Mouse (Mus musculus): ENCODE measurements around the gene Gstp1. TPM values are rescaled to one million over a fixed set of nuclear protein-coding genes. Genes with fewer than 3 reads are reported as not detected.
"Not testable (repeated sequence)": the region's sequence is repeated elsewhere in the genome, so short reads cannot be mapped to it uniquely, and the experiment has no call there.

Gene Gstp1
- total RNA-seq, 2 experiments from 2014 or later: 354 to 397 TPM

- no peak for DNase-seq
Measured at GRCm38 (mm10) chr19:4060899-4061465, 23.2 kb upstream of the Gstp1 start.

DNA sequence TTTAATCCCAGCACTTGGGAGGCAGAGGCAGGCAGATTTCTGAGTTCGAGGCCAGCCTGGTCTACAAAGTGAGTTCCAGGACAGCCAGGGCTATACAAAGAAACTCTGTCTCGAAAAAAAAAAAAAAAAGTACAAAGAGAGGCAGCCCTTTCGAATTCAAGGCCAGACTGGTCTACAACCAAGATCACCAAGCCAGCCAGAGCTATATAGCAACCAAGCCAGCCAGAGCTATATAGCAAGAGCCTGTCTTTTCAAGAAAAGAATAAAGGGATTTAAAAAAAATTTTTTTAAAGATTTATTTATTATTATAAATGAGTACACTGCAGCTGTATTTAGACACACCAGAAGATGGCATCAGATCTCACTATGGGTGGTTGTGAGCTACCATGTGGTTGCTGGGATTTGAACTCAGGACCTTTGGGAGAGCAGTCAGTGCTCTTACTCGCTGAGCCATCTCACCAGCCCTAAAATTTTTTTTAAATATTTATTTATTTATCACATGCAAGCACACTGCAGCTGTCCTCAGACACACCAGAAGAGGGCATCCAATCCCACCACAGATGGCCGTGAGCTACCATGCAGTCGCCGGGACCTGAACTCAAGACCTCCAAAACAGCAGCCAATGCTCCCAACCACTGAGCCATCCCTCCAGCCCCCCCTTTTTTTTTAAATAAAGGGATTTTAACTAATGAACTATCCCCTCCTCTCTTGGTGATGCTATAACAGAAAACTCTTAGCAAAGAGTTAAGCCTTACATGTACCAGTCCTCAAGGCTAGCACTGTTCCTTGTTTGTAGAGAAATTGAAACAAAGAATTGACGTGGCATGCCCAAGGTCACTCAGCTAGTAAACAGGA lies 22.5 kb upstream of the Gstp1 start:
- DNase-seq: not testable (repeated sequence)

- DNase-seq: no peak
Measured at GRCm38 (mm10) chr19:4059069-4059740, 21.4 kb upstream of the Gstp1 start, which contains the start of gene Gstp3. Gene Gstp3 (minus strand): TSS chr19:4059569.

DNA sequence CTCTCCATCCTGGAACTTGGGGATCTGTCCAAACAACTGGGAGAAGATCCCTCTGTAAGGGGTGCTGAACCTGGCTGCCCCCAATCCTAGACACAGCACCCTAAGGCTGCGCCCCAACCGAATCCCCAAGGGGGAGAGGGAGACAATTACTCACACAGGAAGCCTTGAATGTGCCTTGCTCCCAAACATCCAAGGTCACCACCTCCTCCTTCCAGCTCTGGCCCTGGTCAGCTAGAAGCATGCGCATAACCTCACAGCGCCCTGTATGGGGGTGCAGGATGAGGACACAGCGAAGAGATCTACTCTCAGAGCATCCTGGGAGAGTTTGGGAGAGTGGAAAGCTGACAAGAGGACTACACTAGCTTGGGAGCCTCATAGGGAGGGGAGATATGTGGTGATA lies 20.8 kb upstream of the Gstp1 start:
- peak; percentile 54 to 67 for DNase-seq

GRCm38 (mm10) chr19:4057962-4058361 lies 20.2 kb upstream of the Gstp1 start:
- no peak for DNase-seq

DNA sequence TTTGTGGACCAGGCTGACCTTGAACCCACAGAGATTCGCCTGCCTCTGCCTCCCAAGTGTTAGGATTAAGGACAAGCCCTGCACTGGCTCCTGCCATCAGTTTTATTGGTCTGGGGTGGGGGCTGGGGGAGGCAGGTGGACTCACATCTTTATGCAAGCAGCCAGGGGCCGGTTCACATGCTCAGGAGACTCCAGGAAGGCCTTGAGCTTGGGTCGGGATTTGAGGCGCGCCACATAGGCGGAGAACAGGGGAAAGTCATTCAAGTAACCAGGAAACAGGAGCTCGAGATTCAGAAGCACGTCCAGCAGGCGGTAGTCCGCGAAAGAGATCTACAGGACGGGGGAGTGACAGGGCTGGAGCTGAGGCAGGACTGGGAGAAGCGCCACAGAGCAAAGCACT lies 19.6 kb upstream of the Gstp1 start:
- DNase-seq: no peak

GRCm38 (mm10) chr19:4056727-4057126 lies 18.9 kb upstream of the Gstp1 start:
- DNase-seq: no peak

GRCm38 (mm10) chr19:4055947-4056693 lies 18.3 kb upstream of the Gstp1 start:
- no peak for DNase-seq

- DNase-seq: no peak
Measured at GRCm38 (mm10) chr19:4055216-4055946, 17.6 kb upstream of the Gstp1 start.

DNA sequence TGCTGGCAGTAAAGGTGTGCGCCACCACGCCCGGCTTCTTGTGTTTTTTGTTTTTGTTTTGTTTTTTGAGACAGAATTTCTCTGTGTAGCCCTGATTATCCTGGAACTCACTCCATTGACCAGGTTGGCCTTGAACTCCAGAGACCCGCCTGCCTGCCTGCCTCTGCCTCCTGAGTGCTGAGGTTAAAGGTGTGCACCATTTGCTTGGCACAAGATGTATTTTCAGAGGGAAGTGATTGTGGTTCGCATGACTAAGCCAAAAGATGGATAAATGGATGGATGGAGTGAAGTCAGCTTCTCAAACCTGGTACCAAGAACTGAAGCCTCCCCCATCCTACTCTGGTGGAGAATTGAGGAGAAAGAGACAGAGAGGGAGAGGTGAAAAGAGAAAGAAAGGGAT lies 16.8 kb upstream of the Gstp1 start:
- DNase-seq: no peak

- DNase-seq: no peak
Measured at GRCm38 (mm10) chr19:4052516-4053030, 14.8 kb upstream of the Gstp1 start.

GRCm38 (mm10) chr19:4051741-4052515 lies 14.1 kb upstream of the Gstp1 start:
- DNase-seq: peak; percentile 71 to 77

DNA sequence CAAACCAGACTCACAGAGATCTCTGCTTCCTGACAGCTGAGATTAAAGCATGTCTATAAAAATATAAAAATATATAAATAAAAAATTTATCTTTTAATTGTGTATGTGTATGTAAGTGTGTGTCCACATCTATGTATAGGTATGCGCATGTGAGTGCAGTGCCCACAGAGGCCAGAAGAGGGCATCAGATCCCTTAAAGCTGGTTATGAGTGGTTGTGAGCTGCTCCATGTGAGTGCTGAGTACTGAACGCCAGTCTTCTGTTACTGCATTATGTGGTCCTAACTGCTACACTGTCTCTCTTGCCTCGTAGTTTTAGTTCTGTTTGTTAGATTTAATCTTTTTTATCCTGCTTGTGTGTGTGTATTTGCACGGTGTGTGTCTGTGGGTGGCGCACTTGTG lies 13.2 kb upstream of the Gstp1 start:
- no peak for DNase-seq

DNA sequence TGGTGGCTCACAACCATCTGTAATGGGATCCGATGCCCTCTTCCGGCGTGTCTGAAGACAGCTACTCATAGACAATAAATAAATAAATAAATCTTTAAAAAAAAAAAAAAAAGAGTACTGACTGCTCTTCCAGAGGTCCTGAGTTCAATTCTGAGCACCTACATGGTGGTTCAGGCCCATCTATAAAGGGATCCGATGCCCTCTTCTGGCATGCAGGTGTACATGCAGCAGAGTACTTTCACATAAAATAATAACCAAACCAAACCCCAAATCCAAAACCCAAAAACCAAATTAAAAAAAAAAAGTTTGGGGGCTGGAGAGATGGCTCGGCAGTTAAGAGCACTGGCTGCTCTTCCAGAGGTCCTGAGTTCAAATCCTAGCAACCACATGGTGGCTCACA lies 11.3 kb upstream of the Gstp1 start:
- DNase-seq: not testable (repeated sequence)

DNA sequence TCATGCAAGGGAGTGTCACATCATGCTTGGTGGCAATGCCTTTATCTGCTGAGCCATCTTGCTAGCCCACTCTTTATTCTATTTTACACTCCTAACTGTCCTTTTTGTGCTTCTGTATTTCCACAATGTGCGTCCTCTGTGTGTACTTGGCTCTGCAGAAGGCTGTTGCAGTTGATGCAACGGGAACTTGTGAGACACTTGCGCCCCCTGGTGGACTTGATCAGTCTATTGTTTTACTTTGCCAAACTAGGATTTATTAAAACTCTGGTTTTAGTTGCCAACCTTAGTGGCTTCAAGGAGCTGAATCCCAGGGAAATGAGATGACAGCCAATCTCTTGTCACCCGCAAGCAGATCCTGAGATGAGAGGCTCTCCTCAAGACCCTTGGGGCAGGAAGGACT lies 10.1 kb upstream of the Gstp1 start:
- peak; percentile 89 to 90 for DNase-seq

DNA sequence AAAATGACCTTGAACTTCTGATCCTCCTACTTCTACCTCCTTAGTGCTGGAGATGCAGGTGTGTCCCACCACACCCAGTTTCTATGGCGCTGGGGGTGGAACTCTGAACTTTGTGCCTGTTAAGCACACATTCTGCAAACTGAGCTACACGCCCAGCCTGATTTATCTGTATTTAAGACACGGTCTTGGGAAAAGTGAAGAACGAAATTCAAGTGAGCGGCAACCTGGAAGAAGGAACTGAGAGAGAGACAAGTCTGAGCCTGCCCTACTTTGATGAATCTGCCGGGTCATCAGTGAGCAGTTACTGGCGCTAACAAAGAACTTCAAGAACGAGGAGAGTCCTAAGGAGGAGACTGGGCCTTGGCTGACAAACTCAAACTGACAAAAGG lies 9.1 kb upstream of the Gstp1 start:
- no peak for DNase-seq

- DNase-seq: peak; percentile 80 to 86
Measured at GRCm38 (mm10) chr19:4045966-4046865, 8.4 kb upstream of the Gstp1 start, which contains the start of gene Gstp2. Gene Gstp2 (minus strand): TSS chr19:4046023.

DNA sequence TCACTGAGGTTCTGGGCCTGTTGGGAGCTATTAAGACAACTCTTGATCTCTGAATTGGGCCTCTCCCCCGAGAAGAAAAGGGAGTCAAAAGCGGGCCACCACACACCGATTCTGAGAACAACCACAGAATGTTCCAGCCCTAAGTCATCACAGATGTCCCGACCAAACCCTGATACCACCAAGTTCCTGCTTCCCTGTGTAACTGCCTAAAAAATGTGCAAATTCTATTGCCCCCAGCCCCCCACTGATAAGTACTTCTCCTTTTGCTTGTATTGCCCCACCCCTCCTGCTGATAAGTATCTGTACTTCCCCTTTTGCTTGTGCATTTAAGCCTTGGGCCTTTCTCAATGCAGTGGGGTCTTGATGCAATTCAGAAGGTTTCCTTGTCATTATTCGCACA lies 6.3 kb upstream of the Gstp1 start:
- not testable (repeated sequence) for DNase-seq

DNA sequence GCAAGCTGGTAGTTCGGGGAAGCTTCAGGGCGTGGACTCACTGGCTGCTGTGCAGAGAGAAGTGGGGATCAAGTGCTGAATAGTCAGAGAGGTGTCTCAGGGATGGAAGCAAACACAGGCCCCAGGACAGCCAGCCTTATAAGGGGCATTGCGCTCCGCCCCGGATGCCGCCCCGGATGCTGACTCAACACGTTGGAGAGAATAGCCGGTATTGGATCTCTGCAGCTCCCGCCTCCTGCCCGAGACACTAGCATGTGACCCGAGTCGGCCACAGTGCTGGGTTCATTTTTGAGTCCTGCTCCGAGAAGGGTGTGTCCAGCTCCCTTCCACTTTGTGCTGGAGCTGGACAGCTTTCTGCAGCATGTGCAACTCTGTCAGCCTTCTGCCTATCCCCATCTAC lies 4.3 kb upstream of the Gstp1 start:
- DNase-seq: peak in 1 of 2 experiments; percentile 36

All from adrenal gland, postnatal 36 days (tissue).